Mouse (Mus musculus) heart, embryonic 10.5 days (tissue): ENCODE results near the gene Klrb1f. TPM values are rescaled to one million over a fixed set of nuclear protein-coding genes. Genes with fewer than 3 reads are reported as not detected.
A peak's percentile ranks its signal among the peaks of the same experiment; 100 is the strongest.

ENCODE experiments used
- DNase-seq: peaks from one replicate; pipeline ENCODE4 v3.0.0-alpha.2; 2017; ENCODE audit warnings: low spot score
- H3K27ac ChIP-seq: fragments of 300-500 bp; sonication (generic); 2 replicates; pipeline ENCODE4 v1.5.1; 2016; ENCODE audit warnings: mild to moderate bottlenecking
- H3K27me3 ChIP-seq: fragments of 300-500 bp; sonication (generic); 2 replicates; pipeline ENCODE4 v1.6.1; 2016; ENCODE audit warnings: mild to moderate bottlenecking; ENCODE audit not compliant: poor library complexity, insufficient read depth, severe bottlenecking
- H3K36me3 ChIP-seq: fragments of 300-500 bp; sonication (generic); 2 replicates; pipeline ENCODE4 v1.6.1; 2016; ENCODE audit warnings: mild to moderate bottlenecking, moderate library complexity
- H3K4me1 ChIP-seq: fragments of 300-500 bp; sonication (generic); 2 replicates; pipeline ENCODE4 v1.6.1; 2016; ENCODE audit warnings: mild to moderate bottlenecking
- H3K4me3 ChIP-seq: fragments of 300-500 bp; sonication (generic); 2 replicates; pipeline ENCODE4 v1.5.1; 2016; ENCODE audit warnings: mild to moderate bottlenecking, moderate library complexity
- H3K9me3 ChIP-seq: fragments of 300-500 bp; sonication (generic); 2 replicates; pipeline ENCODE4 v1.6.1; 2016; ENCODE audit warnings: mild to moderate bottlenecking, moderate library complexity
- WGBS: fragments of 180-500 bp; shearing (Covaris S2); methylation state at CpG from one replicate; pipeline ENCODE4 v1.1.7; 2016; 5-methylcytosine and 5-hydroxymethylcytosine counted together
- polyA plus RNA-seq: library from polyadenylated mRNA; unstranded; fragments of >200 nt; fragmentation: Nextera tagmentation; extraction: Ambion mirVana; gene quantifications from 2 replicates; pipeline ENCODE4 v1.2.1, GENCODE M21; 2016

Gene Klrb1f
- polyA plus RNA-seq, 1 experiment from 2014 or later, result not detected

- H3K4me1 ChIP-seq, result no peaks in the 10 kb centered on the region
- H3K9me3 ChIP-seq, result no peaks in the 10 kb centered on the region
- no peak for DNase-seq
- no peaks in the 10 kb centered on the region for H3K36me3 ChIP-seq
- no peak overlapping the region for H3K4me3 ChIP-seq
- 56% methylated on average over 6 of the region's 6 CpGs for WGBS
- no peak overlapping the region for H3K27ac ChIP-seq
- H3K27me3 ChIP-seq, result no peaks in the 10 kb centered on the region
Measured at GRCm38 (mm10) chr6:129030175-129030824, 15.4 kb upstream of the Klrb1f start.

GRCm38 (mm10) chr6:129030964-129031363 lies 14.7 kb upstream of the Klrb1f start:
- H3K9me3 ChIP-seq, result no peaks in the 10 kb centered on the region
- no peaks in the 10 kb centered on the region for H3K36me3 ChIP-seq
- H3K4me3 ChIP-seq, result no peak overlapping the region
- WGBS, result 77% methylated on average over 2 of the region's 2 CpGs
- H3K4me1 ChIP-seq, result no peaks in the 10 kb centered on the region
- no peak for DNase-seq
- no peak overlapping the region for H3K27ac ChIP-seq
- H3K27me3 ChIP-seq, result no peaks in the 10 kb centered on the region

GRCm38 (mm10) chr6:129033397-129033796 lies 12.3 kb upstream of the Klrb1f start:
- no peak overlapping the region for H3K4me3 ChIP-seq
- H3K9me3 ChIP-seq, result no peaks in the 10 kb centered on the region
- H3K27ac ChIP-seq, result no peak overlapping the region
- 69% methylated on average over 2 of the region's 2 CpGs for WGBS
- no peak for DNase-seq
- no peaks in the 10 kb centered on the region for H3K4me1 ChIP-seq
- no peaks in the 10 kb centered on the region for H3K36me3 ChIP-seq
- no peaks in the 10 kb centered on the region for H3K27me3 ChIP-seq

- no peak overlapping the region for H3K27ac ChIP-seq
Measured at GRCm38 (mm10) chr6:129035017-129035416, 10.7 kb upstream of the Klrb1f start.

GRCm38 (mm10) chr6:129036326-129036725 lies 9.4 kb upstream of the Klrb1f start:
- no peaks in the 10 kb centered on the region for H3K4me1 ChIP-seq
- H3K27me3 ChIP-seq, result no peaks in the 10 kb centered on the region
- no peaks in the 10 kb centered on the region for H3K36me3 ChIP-seq
- no peak overlapping the region for H3K27ac ChIP-seq
- no peak for DNase-seq
- H3K9me3 ChIP-seq, result no peaks in the 10 kb centered on the region
- no peak overlapping the region for H3K4me3 ChIP-seq

More at GRCm38 (mm10) chr6:129035017-129035416, 10.7 kb upstream of the Klrb1f start:
- no peaks in the 10 kb centered on the region for H3K4me1 ChIP-seq
- H3K4me3 ChIP-seq, result no peak overlapping the region
- no peaks in the 10 kb centered on the region for H3K36me3 ChIP-seq
- H3K27me3 ChIP-seq, result no peaks in the 10 kb centered on the region
- WGBS, result 76% methylated on average over 2 of the region's 2 CpGs
- no peak for DNase-seq
- H3K9me3 ChIP-seq, result no peaks in the 10 kb centered on the region

GRCm38 (mm10) chr6:129036890-129037463 lies 8.7 kb upstream of the Klrb1f start:
- H3K4me3 ChIP-seq, result no peak overlapping the region
- no peaks in the 10 kb centered on the region for H3K27me3 ChIP-seq
- H3K9me3 ChIP-seq, result no peaks in the 10 kb centered on the region
- DNase-seq, result no peak
- 66% methylated on average over 2 of the region's 2 CpGs for WGBS
- H3K4me1 ChIP-seq, result no peaks in the 10 kb centered on the region
- H3K27ac ChIP-seq, result no peak overlapping the region
- H3K36me3 ChIP-seq, result no peaks in the 10 kb centered on the region

GRCm38 (mm10) chr6:129041470-129041869 lies 4.2 kb upstream of the Klrb1f start:
- no peaks in the 10 kb centered on the region for H3K4me1 ChIP-seq
- no peaks in the 10 kb centered on the region for H3K27me3 ChIP-seq
- no peak overlapping the region for H3K4me3 ChIP-seq
- no peaks in the 10 kb centered on the region for H3K36me3 ChIP-seq
- no peaks in the 10 kb centered on the region for H3K9me3 ChIP-seq
- DNase-seq, result no peak
- H3K27ac ChIP-seq, result no peak overlapping the region
- 83% methylated on average over 2 of the region's 2 CpGs for WGBS

GRCm38 (mm10) chr6:129042470-129042869 lies 3.2 kb upstream of the Klrb1f start:
- H3K27ac ChIP-seq, result no peak overlapping the region
- H3K4me3 ChIP-seq, result no peak overlapping the region
- H3K36me3 ChIP-seq, result no peaks in the 10 kb centered on the region
- no peak for DNase-seq
- no peaks in the 10 kb centered on the region for H3K4me1 ChIP-seq
- no peaks in the 10 kb centered on the region for H3K27me3 ChIP-seq
- H3K9me3 ChIP-seq, result no peaks in the 10 kb centered on the region

- H3K36me3 ChIP-seq, result no peaks in the 10 kb centered on the region
- H3K4me1 ChIP-seq, result no peaks in the 10 kb centered on the region
- H3K27ac ChIP-seq, result no peak overlapping the region
- 25% methylated on average over 4 of the region's 4 CpGs for WGBS
- no peak for DNase-seq
- no peaks in the 10 kb centered on the region for H3K27me3 ChIP-seq
- peak overlapping the region; percentile 65; the same call in 1 of the 2 replicates for H3K4me3 ChIP-seq
- no peaks in the 10 kb centered on the region for H3K9me3 ChIP-seq
Measured at GRCm38 (mm10) chr6:129048381-129048780, 2.7 kb downstream of the Klrb1f start.

- H3K4me3 ChIP-seq, result peak overlapping the region; percentile 65
- H3K36me3 ChIP-seq, result no peaks in the 10 kb centered on the region
- DNase-seq, result peak; percentile 91
- H3K9me3 ChIP-seq, result no peaks in the 10 kb centered on the region
- H3K27ac ChIP-seq, result peak overlapping the region; percentile 82
- H3K27me3 ChIP-seq, result no peaks in the 10 kb centered on the region
- WGBS, result 1% methylated on average over 13 of the region's 13 CpGs
- H3K4me1 ChIP-seq, result no peaks in the 10 kb centered on the region
Measured at GRCm38 (mm10) chr6:129048857-129049473, 3.3 kb downstream of the Klrb1f start.

- Histone ChIP-seq H3K27me3 (no peaks in the 10 kb centered on the region), H3K4me1 (no peaks in the 10 kb centered on the region), H3K36me3 (no peaks in the 10 kb centered on the region), H3K4me3 (peak overlapping the region; percentile 65), H3K9me3 (no peaks in the 10 kb centered on the region), H3K27ac (peak overlapping the region; percentile 75)
- DNase-seq, result no peak
- WGBS, result 1% methylated on average over 8 of the region's 8 CpGs
Measured at GRCm38 (mm10) chr6:129049596-129050251, 4.0 kb downstream of the Klrb1f start.

GRCm38 (mm10) chr6:129051086-129051485 lies 5.4 kb downstream of the Klrb1f start:
- 77% methylated on average over 3 of the region's 3 CpGs for WGBS
- no peak for DNase-seq
- H3K36me3 ChIP-seq, result no peaks in the 10 kb centered on the region
- H3K9me3 ChIP-seq, result no peaks in the 10 kb centered on the region
- no peaks in the 10 kb centered on the region for H3K27me3 ChIP-seq
- H3K27ac ChIP-seq, result no peak overlapping the region
- no peak overlapping the region for H3K4me3 ChIP-seq
- H3K4me1 ChIP-seq, result no peaks in the 10 kb centered on the region

GRCm38 (mm10) chr6:129051731-129052130 lies 6.0 kb downstream of the Klrb1f start:
- Histone ChIP-seq H3K4me1 (no peaks in the 10 kb centered on the region), H3K9me3 (no peaks in the 10 kb centered on the region), H3K27ac (no peak overlapping the region), H3K36me3 (no peaks in the 10 kb centered on the region), H3K4me3 (no peak overlapping the region), H3K27me3 (no peaks in the 10 kb centered on the region)
- DNase-seq, result no peak
- 84% methylated on average over 5 of the region's 5 CpGs for WGBS
